Mouse (Mus musculus): ENCODE measurements at regions not wholly inside any gene's neighbourhood (a gene's known extent, or its start where the extent isn't known, plus 50 kb on each side); places are given as distances from the start of the nearest gene placed in this dataset.
A peak's percentile ranks its signal among the peaks of the same experiment; 100 is the strongest.
"Not testable (repeated sequence)": the region's sequence is repeated elsewhere in the genome, so short reads cannot be mapped to it uniquely, and the experiment has no call there.

DNA sequence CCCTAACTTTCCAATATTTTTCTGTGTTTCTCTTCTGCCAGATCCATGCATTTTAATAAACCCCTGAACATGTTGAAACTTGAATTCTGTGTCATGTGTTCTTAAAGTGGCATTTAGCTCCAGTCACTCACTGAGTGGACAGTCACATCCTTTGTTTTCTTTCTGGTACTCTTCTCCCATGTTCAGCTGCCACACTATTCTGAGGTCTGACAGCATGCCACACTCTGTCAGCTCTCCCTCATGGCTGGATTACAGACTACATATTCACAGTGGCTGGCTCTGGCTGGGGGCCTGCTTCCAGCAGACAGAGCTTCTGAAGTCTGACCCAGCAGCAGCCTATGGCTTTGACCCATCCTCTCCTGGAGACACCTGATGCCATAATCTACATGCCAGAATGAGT, 73.4 kb upstream of the Arhgap42 start:
- ATAC-seq: no peak
- Histone ChIP-seq H3K4me1 (replicated peaks; ENCODE audit: control insufficient read depth, insufficient read depth, low read length) (no peaks in the 10 kb centered on the region), H3K4me2 (replicated peaks; ENCODE audit: low read depth) (no peak overlapping the region), H3K4me3 (ENCODE audit: low read depth, low read length) (no peak overlapping the region), H3K9ac (ENCODE audit: low read depth, low read length) (no peak overlapping the region), H3K27ac (ENCODE audit: low read depth, low read length) (no peak overlapping the region), H3K9me3 (ENCODE audit: control insufficient read depth) (no peaks in the 10 kb centered on the region), H3K36me3 (ENCODE audit: control insufficient read depth, insufficient read depth) (no peaks in the 10 kb centered on the region), H3K27me3 (replicated peaks; ENCODE audit: control insufficient read depth, insufficient read depth, low read length) (no peaks in the 10 kb centered on the region)
- no peak for TF ChIP-seq CTCF (IDR thresholded peaks at IDR 0.05; ENCODE audit: low read depth)

GRCm38 (mm10) chr9:9311627-9312265, 72.8 kb upstream of the Arhgap42 start:
- Histone ChIP-seq H3K9ac (ENCODE audit: low read depth, low read length) (no peak overlapping the region), H3K4me2 (replicated peaks; ENCODE audit: low read depth) (no peak overlapping the region), H3K9me3 (ENCODE audit: control insufficient read depth) (no peaks in the 10 kb centered on the region), H3K27me3 (replicated peaks; ENCODE audit: control insufficient read depth, insufficient read depth, low read length) (no peaks in the 10 kb centered on the region), H3K27ac (ENCODE audit: low read depth, low read length) (no peak overlapping the region), H3K36me3 (ENCODE audit: control insufficient read depth, insufficient read depth) (no peaks in the 10 kb centered on the region), H3K4me3 (ENCODE audit: low read depth, low read length) (no peak overlapping the region), H3K4me1 (replicated peaks; ENCODE audit: control insufficient read depth, insufficient read depth, low read length) (no peaks in the 10 kb centered on the region)
- no peak for TF ChIP-seq CTCF (IDR thresholded peaks at IDR 0.05; ENCODE audit: low read depth)
- ATAC-seq: 0 out of 2 replicates have a peak, but pooled peaks have one; percentile 43
- 69% methylated on average over 1 of the region's 2 CpGs for WGBS

GRCm38 (mm10) chr9:9311040-9311583, 72.2 kb upstream of the Arhgap42 start:
- not testable (repeated sequence) for H3K27me3 ChIP-seq (replicated peaks; ENCODE audit: control insufficient read depth, insufficient read depth, low read length); H3K4me2 ChIP-seq (replicated peaks; ENCODE audit: low read depth); H3K9ac ChIP-seq (ENCODE audit: low read depth, low read length); H3K27ac ChIP-seq (ENCODE audit: low read depth, low read length); H3K4me1 ChIP-seq (replicated peaks; ENCODE audit: control insufficient read depth, insufficient read depth, low read length); H3K9me3 ChIP-seq (ENCODE audit: control insufficient read depth); H3K36me3 ChIP-seq (ENCODE audit: control insufficient read depth, insufficient read depth); H3K4me3 ChIP-seq (ENCODE audit: low read depth, low read length)
- WGBS: 64% methylated on average over 6 of the region's 6 CpGs
- 0 out of 2 replicates have a peak, but pooled peaks have one; percentile 31 for ATAC-seq

- no peaks in the 10 kb centered on the region for H3K27me3 ChIP-seq (replicated peaks; ENCODE audit: control insufficient read depth, insufficient read depth, low read length)
- WGBS: 31% methylated on average over 3 of the region's 3 CpGs
- no peaks in the 10 kb centered on the region for H3K36me3 ChIP-seq (ENCODE audit: control insufficient read depth, insufficient read depth)
- no peak overlapping the region for H3K27ac ChIP-seq (ENCODE audit: low read depth, low read length)
- no peak for ATAC-seq
- no peak for TF ChIP-seq CTCF (IDR thresholded peaks at IDR 0.05; ENCODE audit: low read depth)
- H3K9me3 ChIP-seq (ENCODE audit: control insufficient read depth): no peaks in the 10 kb centered on the region
- no peaks in the 10 kb centered on the region for H3K4me1 ChIP-seq (replicated peaks; ENCODE audit: control insufficient read depth, insufficient read depth, low read length)
- H3K4me2 ChIP-seq (replicated peaks; ENCODE audit: low read depth): no peak overlapping the region
- H3K4me3 ChIP-seq (ENCODE audit: low read depth, low read length): no peak overlapping the region
- no peak overlapping the region for H3K9ac ChIP-seq (ENCODE audit: low read depth, low read length)
These were observed 51.9 kb upstream of the Arhgap42 start for GRCm38 (mm10) chr9:9290767-9291166.

DNA sequence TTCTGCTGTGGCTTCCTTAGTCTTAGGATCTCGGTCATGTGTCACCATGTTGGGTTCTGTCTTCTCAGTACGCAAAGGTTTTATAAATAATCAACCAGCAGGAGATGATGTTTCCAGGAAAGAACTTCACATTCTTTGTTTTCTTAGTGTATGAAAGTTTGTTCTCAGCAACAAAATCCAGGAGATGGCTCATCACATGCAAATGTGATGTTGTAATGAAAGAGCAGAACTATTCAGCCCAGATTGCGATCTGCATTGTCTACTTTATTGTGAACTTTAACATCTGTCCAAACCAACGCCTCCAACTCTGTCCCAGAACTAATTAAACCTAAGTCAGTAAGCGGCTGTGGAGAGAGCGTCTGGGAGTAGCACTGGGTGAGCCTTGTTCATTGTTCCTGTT, 50.7 kb upstream of the Arhgap42 start:
- 77% methylated on average over 6 of the region's 6 CpGs for WGBS

More for the DNA sequence above, 50.7 kb upstream of the Arhgap42 start:
- no peak overlapping the region for H3K4me3 ChIP-seq (ENCODE audit: low read depth, low read length)
- no peaks in the 10 kb centered on the region for H3K4me1 ChIP-seq (replicated peaks; ENCODE audit: control insufficient read depth, insufficient read depth, low read length)
- H3K36me3 ChIP-seq (ENCODE audit: control insufficient read depth, insufficient read depth): no peaks in the 10 kb centered on the region
- H3K4me2 ChIP-seq (replicated peaks; ENCODE audit: low read depth): no peak overlapping the region
- no peaks in the 10 kb centered on the region for H3K27me3 ChIP-seq (replicated peaks; ENCODE audit: control insufficient read depth, insufficient read depth, low read length)
- H3K9ac ChIP-seq (ENCODE audit: low read depth, low read length): no peak overlapping the region
- no peaks in the 10 kb centered on the region for H3K9me3 ChIP-seq (ENCODE audit: control insufficient read depth)
- ATAC-seq: no peak
- no peak for TF ChIP-seq CTCF (IDR thresholded peaks at IDR 0.05; ENCODE audit: low read depth)
- H3K27ac ChIP-seq (ENCODE audit: low read depth, low read length): no peak overlapping the region
